Mouse (Mus musculus) kidney, adult 8-10 months (tissue): ENCODE results near the gene Itpr2.
"Not testable (repeated sequence)": the region's sequence is repeated elsewhere in the genome, so short reads cannot be mapped to it uniquely, and the experiment has no call there.

Source experiments
- DNase-seq, 2 experiments: peaks; one replicate each; pipeline ENCODE4 v3.0.0; 2022

Itpr2 gene

DNA sequence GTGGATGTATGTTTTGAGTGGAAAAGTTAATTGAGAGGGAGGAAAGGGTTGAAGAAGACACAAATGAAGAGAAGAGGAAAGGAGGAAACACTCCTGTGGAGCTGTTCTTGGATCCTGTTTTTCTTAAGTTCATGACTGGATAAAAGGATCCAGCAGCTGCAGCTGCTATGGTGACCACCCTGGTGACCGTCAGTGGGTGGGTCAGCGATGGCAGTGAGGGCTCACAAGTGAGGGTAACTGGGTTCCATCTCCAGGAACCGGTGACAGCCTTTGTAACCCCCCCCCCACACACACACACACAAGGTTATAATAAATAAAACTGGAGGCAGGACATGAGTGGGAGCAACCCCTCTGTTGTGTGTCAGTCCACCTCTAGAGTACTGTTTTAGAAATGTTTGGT is 833 bp upstream of the Itpr2 start:
- no peak for DNase-seq

DNA sequence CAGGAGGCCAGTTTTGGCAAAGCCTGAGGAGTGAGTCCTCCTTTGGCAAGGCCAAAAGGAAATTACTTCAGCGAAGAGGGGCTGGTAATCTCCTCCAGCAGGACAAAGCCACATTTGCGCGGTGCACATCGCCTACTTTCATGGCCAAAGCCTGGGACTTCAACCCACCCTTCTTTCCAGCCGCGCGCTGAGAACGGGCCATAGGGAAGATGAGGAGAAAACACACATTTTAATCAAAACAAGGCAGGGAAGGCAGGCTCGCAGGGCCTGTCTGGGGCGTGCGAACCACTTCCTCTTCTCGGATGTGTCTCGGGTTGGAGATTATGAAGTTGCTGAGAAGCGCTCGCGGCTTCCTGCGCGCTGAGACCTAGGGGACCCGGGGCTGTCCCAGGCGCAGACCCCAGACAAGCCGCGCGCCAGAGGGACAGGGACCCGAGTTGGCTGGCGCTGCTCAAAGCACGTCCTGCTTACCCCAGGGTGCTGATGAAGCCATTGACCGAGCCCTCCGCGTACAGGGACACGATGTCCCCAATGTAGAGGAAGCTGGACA is 632 bp downstream of the Itpr2 start:
- peak in 1 of 2 experiments; percentile 52 for DNase-seq

DNA sequence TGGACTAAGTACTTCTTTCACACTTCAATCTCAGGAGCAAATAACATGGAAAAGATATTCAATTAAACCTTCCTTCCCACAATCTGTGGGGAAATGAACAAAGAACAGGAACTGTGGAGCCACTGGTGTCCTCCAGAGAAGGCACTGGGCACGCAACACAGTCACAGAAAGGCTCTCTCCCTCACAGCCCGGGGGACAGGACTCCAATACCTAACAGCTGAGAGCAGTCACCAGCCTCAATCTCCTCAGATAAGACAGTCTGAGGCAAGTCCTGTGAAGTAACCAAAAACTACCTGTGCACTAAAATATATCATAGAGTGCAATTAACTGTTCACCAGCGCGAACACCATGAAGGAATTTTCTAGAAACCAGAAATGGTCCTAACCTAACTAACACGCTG is 1.3 kb downstream of the Itpr2 start:
- DNase-seq = no peak

DNA sequence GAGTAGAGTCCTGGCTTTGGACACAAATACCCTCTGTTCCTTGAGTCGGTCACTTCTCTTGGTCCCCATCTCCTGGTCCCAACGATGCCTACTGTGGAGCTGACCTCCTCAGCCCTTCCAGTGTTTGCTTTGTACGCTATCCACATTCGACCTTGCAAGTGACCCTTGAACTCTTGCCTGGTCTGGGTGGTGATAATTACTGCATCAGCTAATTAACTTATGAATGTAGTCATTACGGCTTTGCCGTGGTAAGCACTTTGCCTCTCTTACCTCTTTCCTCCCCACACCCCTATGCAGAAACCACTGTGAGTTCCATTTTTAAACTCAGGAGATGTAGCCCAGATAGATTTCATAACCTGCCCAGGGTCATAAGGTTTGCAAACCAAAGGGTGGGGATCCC is 1.8 kb downstream of the Itpr2 start:
- DNase-seq = peak; percentile 49 to 64

DNA sequence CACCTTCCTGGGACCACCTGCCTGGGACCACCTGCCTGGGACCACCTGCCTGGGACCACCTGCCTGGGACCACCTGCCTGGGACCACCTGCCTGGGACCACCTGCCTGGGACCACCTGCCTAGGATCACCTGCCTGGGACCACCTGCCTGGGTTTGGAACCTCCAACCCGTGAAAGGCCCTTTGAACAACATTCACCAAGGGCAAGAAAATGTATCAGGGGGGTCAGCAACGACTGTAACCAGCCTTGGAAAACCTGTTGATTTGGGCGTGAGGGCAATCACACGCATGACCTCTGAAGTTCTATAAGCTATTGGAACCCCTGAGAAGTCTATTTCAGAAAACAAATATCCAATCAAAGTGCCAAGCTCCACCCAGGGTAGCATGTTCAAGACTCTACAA is 2.5 kb downstream of the Itpr2 start:
- no peak for DNase-seq

DNA sequence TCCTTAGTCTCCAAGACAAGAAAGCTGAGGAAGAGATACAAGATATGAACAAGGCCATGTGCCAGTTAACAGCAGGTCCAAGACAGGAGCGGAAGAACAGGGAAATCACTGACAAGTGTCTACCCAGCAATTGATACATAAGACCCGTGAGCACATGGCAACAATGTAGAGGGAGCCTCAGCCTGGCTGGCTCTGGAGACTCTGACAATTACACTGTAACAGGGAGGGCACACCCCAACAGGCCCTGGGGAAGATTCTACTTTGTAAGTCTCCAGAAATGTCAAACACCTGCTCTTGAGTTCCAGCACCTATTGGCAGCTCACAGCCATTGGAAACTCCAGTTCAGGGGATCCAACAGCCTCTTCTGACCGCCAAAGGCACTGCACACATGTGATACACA is 3.6 kb downstream of the Itpr2 start:
- no peak for DNase-seq

DNA sequence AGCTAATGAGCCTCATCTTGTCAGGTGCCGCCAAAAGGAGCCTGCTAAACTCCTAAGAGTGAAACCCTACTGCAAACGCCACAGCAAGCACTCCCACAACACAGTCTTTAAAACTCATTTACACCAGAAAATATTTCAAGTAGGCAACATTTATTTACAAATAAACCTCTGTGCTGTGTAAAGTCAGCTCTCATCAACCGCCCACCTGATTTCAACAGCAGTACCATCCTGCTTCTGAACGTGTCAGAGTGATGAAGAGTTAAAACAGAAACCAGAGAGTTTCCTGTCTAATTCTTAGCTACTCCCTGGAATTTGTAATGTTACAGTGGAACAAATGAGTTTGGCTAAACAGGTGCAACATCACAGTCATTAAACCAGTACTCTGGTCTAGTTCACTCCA is 4.2 kb downstream of the Itpr2 start:
- no peak for DNase-seq

DNA sequence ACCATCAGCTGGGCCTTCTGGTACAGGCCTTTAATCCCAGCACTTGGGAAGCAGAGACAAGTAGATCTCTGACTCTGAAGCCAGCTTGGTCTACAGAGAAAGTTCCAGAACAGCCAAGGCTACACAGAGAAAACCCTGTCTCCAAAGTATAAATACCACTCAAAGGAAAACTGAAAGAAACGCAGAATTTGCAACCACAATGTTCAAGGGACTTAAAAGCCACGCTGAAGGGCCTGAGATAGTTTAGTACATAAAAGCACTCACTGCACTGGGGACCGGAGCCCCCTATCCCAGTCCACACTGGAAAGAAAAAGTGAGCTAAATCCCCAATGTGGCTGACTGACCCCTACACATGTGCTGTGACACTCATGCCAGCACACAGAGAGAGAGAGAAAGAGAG is 4.6 kb downstream of the Itpr2 start:
- no peak for DNase-seq

DNA sequence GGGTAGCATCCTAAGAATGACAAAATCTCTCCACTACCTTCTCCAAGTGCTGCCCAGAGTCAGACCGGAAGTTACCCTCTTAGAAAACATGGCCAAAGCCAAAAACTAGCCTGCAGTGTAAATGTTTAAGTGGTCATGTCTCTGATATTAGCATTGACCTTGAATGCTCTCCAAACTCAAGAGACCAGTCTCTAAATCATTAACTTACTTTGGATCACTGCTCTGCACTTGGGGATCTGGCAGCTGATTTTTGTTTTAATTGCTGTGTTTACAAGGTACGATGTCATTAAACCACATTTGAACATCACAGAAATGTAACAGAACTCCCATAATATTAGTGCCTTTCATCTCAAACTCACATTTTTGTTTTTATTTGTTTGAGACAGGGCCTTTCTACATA is 10.3 kb downstream of the Itpr2 start:
- peak; percentile 36 to 82 for DNase-seq

DNA sequence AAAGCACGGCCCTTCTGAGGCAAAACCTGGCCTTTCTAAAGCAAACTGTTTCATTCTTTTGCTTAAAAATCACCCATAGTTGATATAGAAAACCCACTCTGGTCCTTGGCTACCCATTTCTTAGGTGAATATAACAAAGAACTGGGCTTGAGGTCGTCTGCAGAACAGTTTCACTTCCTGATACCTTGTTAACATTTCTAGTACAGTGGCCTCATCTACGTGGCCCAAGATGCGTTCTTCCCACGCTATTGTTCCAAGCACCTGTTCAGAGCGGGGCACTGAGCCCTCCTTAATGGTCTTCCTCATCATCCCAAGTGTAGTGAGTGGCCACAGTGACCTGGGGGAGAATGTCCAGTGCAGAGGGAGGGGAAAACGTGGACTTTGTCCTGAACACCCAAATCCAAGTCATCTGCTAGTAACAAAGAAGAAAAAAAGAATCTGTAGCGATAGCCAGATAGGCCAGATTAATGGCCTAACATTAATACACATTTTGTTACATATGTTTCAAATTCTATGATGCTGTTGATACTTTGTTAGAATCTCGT is 11.5 kb downstream of the Itpr2 start:
- DNase-seq = peak; percentile 46 to 58

DNA sequence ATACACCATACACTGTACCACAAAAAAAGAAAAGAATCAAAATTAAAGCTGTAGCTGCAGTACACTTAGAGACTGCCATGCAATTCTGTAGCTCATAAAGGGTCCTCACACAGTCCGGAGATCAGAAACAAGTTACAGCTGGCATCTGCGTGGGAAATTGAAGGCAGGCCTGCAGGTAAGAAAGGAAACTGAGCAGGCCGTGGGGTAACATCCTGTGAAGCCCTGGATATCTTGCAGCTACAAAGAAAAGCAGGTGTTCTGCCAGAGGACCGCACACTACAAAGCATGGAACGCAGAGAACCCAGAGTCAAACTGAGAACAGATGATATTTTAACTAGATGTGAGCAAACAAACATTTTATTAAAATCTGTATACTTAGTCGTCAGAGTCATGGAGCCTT is 12.2 kb downstream of the Itpr2 start:
- no peak for DNase-seq

DNA sequence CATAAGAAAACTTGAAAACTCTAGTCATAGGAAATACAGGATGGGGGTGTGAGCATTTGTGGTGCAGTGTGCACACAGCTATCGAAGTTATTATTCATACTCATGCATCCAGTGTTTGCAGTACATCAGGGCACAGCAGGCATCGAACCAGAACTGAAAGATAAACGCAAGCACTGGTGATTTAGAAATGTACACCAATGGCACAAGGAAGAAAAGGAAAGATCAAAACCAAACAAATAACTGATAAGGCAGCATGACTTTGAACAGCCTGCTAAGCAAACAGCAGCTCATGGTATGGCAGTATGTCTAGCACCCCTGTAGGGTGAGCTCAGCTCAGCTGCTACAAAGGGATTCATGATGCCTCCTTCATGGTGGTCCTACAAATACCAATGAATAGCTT is 13.3 kb downstream of the Itpr2 start:
- no peak for DNase-seq

DNA sequence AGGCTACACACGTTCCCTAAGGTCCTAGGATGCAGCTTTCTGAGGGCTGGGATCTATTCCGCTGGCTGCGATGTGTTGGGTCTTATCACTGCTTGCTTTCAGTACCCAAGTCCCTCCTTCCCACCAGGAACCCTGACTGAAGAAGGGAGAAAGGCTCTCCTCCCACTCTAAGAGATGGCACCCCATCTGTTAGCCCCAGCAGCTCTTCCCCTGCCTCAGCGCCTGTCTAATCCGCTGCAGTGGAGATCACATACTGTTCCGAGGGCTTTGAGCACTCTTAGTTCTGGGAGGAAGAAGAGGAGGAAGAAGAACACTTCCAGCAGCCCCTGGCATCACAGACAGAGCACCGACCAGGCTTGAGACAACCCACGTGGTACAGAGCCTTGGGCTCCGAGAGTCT is 14.9 kb downstream of the Itpr2 start:
- no peak for DNase-seq

DNA sequence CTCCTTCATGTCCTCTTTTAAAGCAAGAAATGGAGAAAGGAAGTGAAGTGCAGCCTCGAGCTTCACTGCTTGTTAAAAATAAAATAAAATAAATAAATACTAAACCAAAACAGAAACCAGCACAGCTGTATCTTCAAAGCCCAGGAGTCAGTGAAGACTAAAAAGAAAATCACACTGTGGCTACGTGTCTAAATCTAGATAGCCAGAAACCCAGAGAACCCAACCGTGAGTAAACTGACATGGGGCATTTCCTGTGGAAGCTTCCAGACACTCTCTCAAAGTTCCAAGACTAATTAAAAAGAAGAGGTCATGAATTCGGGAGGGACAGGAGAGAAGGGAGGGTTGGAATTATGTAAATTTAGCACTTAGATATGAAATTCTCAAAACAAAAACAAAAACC is 15.9 kb downstream of the Itpr2 start:
- no peak for DNase-seq

DNA sequence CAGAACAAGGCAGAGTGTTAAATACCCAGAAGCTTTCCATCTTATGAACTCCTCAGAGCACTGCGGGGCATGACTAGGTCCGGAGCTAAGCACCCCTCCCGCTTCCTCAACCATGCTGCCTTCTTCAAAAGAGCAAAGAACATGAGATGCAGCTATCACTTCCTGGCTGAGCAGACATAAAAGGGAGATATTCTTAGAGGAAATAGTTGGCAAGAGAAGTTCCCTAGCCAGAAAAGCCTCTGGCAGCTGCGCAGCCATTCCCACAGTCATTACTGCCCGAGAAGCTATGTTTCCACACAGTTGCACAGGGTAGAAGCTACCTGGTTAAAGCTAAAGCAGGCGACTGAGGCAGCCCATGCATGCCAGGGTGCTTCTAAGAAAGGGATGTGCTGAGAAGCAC is 20.6 kb downstream of the Itpr2 start:
- no peak for DNase-seq

DNA sequence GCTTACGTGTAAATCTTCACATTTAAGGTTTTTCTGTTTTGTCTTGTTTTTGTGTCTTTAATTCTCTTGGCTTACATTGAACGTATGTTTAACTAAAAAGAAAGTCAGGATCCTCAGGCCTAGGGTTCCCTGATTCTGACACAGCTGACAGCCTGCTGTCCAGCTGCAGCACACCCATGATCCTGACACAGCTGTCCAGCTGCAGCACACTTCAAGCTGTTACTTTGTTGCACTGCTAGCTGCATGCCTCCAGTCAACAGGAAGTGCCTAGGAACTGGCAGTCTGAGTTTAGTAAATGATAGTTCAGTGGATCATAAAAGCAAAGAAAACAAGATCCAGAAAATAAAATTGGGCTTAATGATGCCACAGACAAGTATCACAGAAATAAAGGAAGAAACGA is 21.1 kb downstream of the Itpr2 start:
- DNase-seq = no peak

DNA sequence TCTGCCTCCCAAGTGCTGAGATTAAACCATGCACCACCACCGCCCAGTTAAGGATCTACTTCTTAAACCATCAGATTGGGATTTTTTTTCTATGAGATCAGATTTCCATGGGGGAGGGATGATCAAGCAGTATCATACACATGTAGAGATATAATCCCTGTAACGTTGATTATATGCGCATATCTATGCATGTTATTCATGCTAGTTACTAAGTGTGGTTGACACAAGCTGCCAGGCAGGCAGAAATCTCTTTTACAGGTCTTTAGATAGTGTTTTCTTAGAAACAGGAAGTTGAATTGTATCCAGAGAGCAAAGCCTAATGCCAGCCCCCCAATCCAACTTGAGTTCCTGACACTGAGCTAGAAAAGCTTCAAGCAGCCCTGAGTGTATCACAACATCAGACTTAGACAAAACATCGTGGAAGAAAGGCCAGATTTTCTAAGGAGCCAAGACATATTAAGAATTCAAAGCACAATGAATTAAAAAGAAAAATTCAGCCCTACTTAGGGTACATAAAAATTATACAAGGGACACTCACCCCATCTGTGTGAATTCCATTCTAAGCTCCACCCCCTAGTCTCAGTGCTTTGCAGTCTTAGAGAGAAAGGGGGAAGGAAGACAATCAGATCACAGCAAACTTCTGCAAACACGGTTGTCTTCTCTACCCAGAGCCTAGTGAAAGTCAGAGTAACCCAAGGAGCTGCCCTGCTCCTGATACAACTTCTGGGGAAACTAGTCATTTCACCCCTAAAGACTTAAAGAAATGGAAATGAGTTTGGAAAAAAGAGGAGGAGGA is 22.9 kb downstream of the Itpr2 start:
- no peak for DNase-seq

DNA sequence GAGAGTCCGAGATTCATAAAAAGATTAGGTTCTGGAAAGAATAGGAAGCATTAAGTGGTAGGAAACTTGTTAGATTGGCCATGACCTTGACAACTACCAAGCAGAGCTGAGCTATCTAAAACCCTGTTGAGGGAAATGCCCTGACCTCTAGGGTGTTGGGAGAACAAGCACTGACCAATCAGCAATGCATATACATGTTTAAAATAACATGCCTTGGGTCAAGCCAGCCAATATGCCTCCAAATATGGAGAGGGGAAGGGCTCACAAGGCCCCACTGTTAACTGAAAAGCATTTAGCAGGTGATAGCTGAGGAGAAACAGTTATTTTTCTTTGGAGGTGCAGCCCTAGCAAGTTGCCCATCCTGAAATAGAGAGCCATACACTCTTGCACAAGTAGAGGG is 25.2 kb downstream of the Itpr2 start:
- DNase-seq = no peak

DNA sequence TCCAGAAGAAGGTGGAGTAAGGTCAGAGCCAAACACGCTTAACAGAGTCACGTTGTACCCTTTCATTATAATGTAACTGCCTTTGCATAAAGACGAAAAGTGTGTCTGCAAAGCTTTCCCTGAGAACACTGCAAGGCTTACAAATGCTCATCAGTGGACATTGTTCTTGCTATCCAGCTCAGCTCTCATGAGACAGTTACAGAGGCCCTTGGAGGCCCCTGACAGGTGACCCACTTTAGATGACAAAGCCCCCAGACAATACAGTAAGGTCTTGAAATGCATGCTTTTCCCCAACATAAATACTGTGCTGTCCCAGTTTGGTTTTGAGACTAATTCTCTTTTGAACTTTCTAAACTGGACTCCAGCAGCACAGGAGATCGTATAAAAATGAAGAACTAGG is 27.9 kb downstream of the Itpr2 start:
- DNase-seq = no peak

DNA sequence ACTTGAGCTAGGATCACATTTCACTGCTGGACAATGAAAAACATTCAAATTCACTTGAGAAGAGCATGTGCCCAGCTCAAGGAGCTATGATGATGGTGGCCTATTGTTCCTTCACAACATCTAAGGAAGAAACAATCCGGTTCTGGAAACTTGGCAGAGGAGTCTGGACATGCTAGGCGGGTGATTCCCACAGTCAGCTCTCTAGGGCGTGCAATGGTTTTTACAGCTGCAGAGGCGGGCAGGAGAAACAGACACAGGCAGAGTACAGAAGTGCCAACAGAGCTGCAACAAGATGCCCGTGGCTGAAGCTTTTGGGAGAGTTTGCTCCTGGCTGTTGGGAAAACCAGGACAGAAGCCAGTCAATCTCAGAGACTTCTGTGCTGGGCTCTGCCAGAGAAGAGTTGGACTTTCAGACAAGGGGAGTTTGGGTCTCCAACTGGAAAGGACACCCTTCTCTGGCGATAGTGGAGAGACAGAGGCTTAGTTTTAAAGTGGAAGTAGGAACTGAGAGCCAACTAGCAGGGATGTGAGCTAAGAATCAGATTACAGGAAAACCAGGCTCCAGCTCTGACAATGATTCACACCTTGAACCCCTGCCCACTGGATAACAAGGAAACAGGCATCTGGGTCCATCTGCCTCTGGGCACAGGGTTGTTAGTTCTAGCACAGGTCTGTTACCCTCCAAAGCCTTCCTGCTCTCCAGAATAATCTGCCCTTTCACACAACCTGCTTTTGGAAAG is 28.6 kb downstream of the Itpr2 start:
- DNase-seq = no peak

DNA sequence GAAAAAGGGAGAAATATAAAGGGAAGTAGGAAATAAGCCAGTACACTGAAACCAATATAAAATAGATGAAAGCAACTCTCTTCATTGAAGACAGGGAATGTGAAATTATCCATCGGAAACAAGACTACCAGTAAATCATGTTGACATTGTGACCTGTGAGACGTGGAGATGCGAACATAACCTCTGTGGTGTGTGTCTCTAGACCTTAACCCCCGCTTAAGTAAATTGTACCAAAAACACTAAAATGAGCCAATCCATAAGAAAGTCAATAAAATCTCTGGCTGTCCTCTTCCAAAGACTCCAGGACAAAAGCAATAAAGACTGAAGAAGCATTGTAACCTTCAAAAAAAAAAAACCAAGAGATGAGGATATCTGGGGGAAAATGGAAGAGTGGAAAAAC is 31.6 kb downstream of the Itpr2 start:
- DNase-seq = no peak

DNA sequence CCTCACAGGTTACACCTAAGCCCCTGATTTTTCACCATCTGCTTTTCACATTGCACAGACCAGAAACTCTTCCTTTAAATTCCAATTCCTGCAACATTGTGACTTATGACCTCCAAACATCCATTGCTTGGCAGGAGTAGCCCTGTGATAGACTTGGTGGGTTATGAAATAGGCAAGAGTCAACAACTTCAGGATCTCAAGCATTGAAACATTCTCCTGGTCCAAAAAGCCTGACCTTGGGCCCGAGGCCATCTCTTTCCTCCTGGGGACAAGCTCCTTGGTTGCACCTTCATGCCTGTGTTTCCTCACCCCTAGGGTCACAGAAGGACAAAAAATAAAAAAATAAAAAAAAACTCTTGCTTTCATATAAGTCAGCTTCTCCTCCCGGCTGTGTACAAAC is 32.1 kb downstream of the Itpr2 start:
- DNase-seq = peak in 1 of 2 experiments; percentile 46

DNA sequence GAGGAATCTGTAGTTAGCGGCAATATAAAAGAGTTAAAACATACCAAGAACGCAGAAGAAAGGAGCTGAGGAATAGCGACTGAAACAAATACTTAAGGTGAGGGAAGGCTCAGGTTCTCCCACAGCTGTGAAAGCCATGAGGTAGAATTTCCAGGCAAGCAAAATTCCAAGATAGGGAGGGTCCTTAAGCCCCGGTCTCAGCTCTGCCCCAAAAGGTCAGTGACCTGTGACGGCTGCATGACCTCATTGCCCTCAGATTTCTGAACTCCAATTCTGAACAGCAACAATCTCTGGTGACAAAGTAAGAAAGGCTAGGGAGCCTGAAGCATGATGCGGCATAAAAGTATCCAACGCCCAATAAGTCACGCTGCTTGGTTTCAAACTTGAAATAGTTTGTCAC is 33.7 kb downstream of the Itpr2 start:
- DNase-seq = no peak

DNA sequence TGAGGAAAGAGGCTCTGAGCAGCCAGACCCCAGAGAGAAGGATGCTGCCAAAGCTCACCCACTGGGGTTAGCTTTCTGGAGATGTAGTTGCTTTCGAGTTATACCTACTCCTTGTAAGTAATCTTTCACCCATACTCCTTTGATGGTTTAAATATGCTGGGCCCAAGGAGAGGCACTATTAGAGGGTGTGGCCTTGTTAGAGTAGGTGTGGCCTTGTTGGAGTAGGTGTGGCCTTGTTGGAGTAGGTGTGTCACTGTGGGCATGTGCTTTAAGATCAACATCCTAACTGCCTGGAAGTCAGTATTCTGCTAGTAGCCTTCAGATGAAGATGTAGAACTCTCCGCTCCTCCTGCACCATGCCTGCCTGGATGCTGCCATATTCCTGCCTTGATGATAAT is 37.4 kb downstream of the Itpr2 start:
- DNase-seq = not testable (repeated sequence)
